Mouse (Mus musculus) heart, embryonic 11.5 days (tissue): Measurements from ENCODE around the gene Prrt1. TPM values are rescaled to one million over a fixed set of nuclear protein-coding genes. Genes with fewer than 3 reads are reported as not detected.

Experiments
- ATAC-seq: fragments of 200-750 bp; cut with Nextera tagmentation; replicated peaks from 2 replicates; pipeline ENCODE4 v1.8.0; 2017; ENCODE audit warnings: moderate library complexity; ENCODE audit not compliant: insufficient number of reproducible peaks, low FRiP score, low TSS enrichment
- H3K27ac ChIP-seq: fragments of 300-500 bp; sonication (generic); 2 replicates; pipeline ENCODE4 v1.5.1; 2014; ENCODE audit warnings: mild to moderate bottlenecking, low read depth, low read length
- H3K27me3 ChIP-seq: fragments of 300-500 bp; sonication (generic); 2 replicates; pipeline ENCODE4 v1.6.1; 2014; ENCODE audit warnings: mild to moderate bottlenecking, low read length, mixed read lengths; ENCODE audit not compliant: control insufficient read depth, insufficient read depth
- H3K36me3 ChIP-seq: fragments of 300-500 bp; sonication (generic); 2 replicates; pipeline ENCODE4 v1.6.1; 2014; ENCODE audit warnings: mild to moderate bottlenecking, low read length, moderate library complexity, mixed read lengths; ENCODE audit not compliant: control insufficient read depth, insufficient read depth
- H3K4me1 ChIP-seq: fragments of 300-500 bp; sonication (generic); 2 replicates; pipeline ENCODE4 v1.6.1; 2014; ENCODE audit warnings: low read length; ENCODE audit not compliant: control insufficient read depth, insufficient read depth
- H3K4me2 ChIP-seq: fragments of 300-500 bp; sonication (generic); 2 replicates; pipeline ENCODE4 v1.6.1; 2014; ENCODE audit warnings: mild to moderate bottlenecking, moderate library complexity
- H3K4me3 ChIP-seq: fragments of 300-500 bp; sonication (generic); 2 replicates; pipeline ENCODE4 v1.5.1; 2014; ENCODE audit warnings: low read depth, low read length
- H3K9ac ChIP-seq: fragments of 300-500 bp; sonication (generic); 2 replicates; pipeline ENCODE4 v1.6.1; 2014; ENCODE audit warnings: mild to moderate bottlenecking, low read depth, low read length, moderate library complexity
- H3K9me3 ChIP-seq: fragments of 300-500 bp; sonication (generic); replicated peaks from 2 replicates; pipeline ENCODE4 v1.6.1; 2016; ENCODE audit warnings: low read length; ENCODE audit not compliant: control insufficient read depth
- WGBS: fragments of 180-500 bp; shearing (Covaris S2); extraction: QIAGEN DNeasy Blood & Tissue Kit; methylation state at CpG from one replicate; pipeline ENCODE4 v1.1.7; 2014; ENCODE audit not compliant: insufficient replicate concordance; 5-methylcytosine and 5-hydroxymethylcytosine counted together
- polyA plus RNA-seq: library from polyadenylated mRNA; unstranded; fragments of >200 nt; fragmentation: Nextera tagmentation; extraction: Ambion mirVana; gene quantifications from 2 replicates; pipeline ENCODE4 v1.2.1, GENCODE M21; 2014

The Prrt1 gene
- polyA plus RNA-seq, 1 experiment from 2014 or later = not detected

GRCm38 (mm10) chr17:34672246-34672792 is 43.0 kb downstream of the Prrt1 start:
- peaks cover 58% of the 10 kb centered on the region for H3K27me3 ChIP-seq
- no peak for ATAC-seq

GRCm38 (mm10) chr17:34673139-34673538 is 43.8 kb downstream of the Prrt1 start:
- Histone ChIP-seq H3K4me2 (no peak overlapping the region), H3K4me3 (no peak overlapping the region), H3K4me1 (peaks cover 20% of the 10 kb centered on the region), H3K9ac (no peak overlapping the region), H3K27me3 (peaks cover 57% of the 10 kb centered on the region), H3K36me3 (no peaks in the 10 kb centered on the region), H3K9me3 (no peaks in the 10 kb centered on the region), H3K27ac (no peak overlapping the region)
- 87% methylated on average over 7 of the region's 7 CpGs for WGBS
- ATAC-seq = no peak

More at GRCm38 (mm10) chr17:34672246-34672792, 43.0 kb downstream of the Prrt1 start:
- Histone ChIP-seq H3K4me1 (peaks cover 20% of the 10 kb centered on the region), H3K4me2 (peak overlapping the region; percentile 74), H3K36me3 (no peaks in the 10 kb centered on the region), H3K4me3 (peak overlapping the region; percentile 41), H3K27ac (no peak overlapping the region), H3K9me3 (no peaks in the 10 kb centered on the region), H3K9ac (0 out of 2 replicates have a peak overlapping the region, but pooled peaks have one; percentile 46)
- 28% methylated on average over 49 of the region's 49 CpGs for WGBS

GRCm38 (mm10) chr17:34674524-34675204 is 45.3 kb downstream of the Prrt1 start:
- WGBS = 47% methylated on average over 11 of the region's 11 CpGs
- Histone ChIP-seq H3K27me3 (peaks cover 60% of the 10 kb centered on the region), H3K9me3 (no peaks in the 10 kb centered on the region), H3K27ac (no peak overlapping the region), H3K9ac (no peak overlapping the region), H3K4me3 (no peak overlapping the region), H3K4me2 (no peak overlapping the region), H3K4me1 (peaks cover 20% of the 10 kb centered on the region), H3K36me3 (no peaks in the 10 kb centered on the region)
- ATAC-seq = no peak

DNA sequence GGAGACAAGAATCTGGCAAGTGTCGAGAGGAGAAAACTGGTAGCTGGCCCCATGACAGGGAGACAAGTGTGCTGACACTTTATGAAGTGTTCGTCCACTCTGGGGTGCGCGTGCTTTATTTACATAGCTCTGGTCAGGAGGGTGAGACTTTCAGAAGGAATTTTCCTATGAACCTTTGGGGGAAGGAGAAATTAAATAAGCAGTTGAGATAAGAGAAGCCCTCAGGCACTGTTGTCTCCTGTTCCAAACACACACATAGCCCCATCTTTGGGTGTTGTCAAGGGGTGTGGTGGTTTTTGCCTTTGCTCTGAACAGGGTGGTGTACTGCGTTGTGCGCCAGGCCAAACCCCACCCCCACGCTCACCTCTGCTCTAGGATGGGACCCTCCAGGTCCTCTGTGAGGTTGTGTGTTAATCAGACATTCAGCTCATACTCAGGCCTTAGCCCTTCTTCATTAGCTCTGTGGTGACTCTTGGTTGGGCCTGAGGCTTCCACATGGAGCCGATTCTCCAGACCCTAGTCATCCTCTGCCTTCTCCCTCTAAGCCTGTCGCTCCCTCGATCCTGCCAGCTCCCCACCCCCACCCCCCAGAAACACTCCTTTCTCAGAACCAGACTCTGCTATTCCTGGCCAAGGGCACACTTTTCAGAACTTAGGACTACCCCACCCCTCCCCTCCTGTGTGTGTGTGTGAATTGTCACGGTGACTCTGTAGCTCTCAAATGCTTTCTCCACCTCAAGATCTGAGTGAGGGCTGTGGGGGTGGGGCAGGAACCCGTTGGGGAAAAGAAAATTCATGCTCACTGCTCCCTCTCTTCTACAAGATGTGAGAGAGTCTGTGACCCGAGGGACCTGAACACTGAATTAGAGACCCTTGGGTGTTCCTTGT is 46.1 kb downstream of the Prrt1 start:
- no peak for ATAC-seq
- Histone ChIP-seq H3K27ac (no peak overlapping the region), H3K4me1 (peaks cover 20% of the 10 kb centered on the region), H3K9ac (no peak overlapping the region), H3K4me3 (no peak overlapping the region), H3K4me2 (no peak overlapping the region), H3K9me3 (no peaks in the 10 kb centered on the region), H3K27me3 (peaks cover 60% of the 10 kb centered on the region), H3K36me3 (no peaks in the 10 kb centered on the region)
- WGBS = 54% methylated on average over 13 of the region's 13 CpGs

GRCm38 (mm10) chr17:34676093-34676460 is 46.7 kb downstream of the Prrt1 start:
- 67% methylated on average over 6 of the region's 6 CpGs for WGBS
- no peak for ATAC-seq
- Histone ChIP-seq H3K27ac (no peak overlapping the region), H3K4me1 (peaks cover 21% of the 10 kb centered on the region), H3K27me3 (peaks cover 54% of the 10 kb centered on the region), H3K4me2 (no peak overlapping the region), H3K4me3 (no peak overlapping the region), H3K36me3 (no peaks in the 10 kb centered on the region), H3K9me3 (no peaks in the 10 kb centered on the region), H3K9ac (no peak overlapping the region)

DNA sequence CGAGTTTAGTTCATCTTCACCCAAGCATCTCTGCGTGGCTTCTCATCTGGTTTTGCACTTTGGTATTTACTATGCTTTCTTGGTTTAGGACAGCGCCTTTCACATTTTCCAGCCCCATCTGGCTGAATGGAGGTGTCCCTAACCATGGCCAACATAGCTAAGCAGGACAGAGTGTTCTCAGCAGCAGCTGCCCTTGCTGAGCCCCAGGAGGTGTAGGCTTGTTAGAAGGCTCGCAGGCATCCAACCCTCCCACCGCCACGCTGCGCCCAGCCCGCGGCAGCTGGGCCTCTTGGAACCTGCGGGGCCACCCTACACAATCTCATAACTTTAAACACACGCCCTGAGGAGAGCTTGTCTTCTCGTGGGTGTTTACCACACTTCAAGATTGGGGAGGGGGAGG is 47.3 kb downstream of the Prrt1 start:
- Histone ChIP-seq H3K4me2 (no peak overlapping the region), H3K27ac (no peak overlapping the region), H3K9me3 (no peaks in the 10 kb centered on the region), H3K4me3 (no peak overlapping the region), H3K36me3 (no peaks in the 10 kb centered on the region), H3K4me1 (peaks cover 23% of the 10 kb centered on the region), H3K9ac (no peak overlapping the region), H3K27me3 (peaks cover 48% of the 10 kb centered on the region)
- WGBS = 74% methylated on average over 12 of the region's 12 CpGs
- ATAC-seq = no peak

GRCm38 (mm10) chr17:34680191-34680590 is 50.9 kb downstream of the Prrt1 start:
- H3K4me1 ChIP-seq = peaks cover 33% of the 10 kb centered on the region
- no peak overlapping the region for H3K4me3 ChIP-seq
- H3K9ac ChIP-seq = no peak overlapping the region
- H3K36me3 ChIP-seq = no peaks in the 10 kb centered on the region
- H3K4me2 ChIP-seq = no peak overlapping the region
- peaks cover 20% of the 10 kb centered on the region for H3K27me3 ChIP-seq
- H3K9me3 ChIP-seq = no peaks in the 10 kb centered on the region
- no peak for ATAC-seq
- H3K27ac ChIP-seq = no peak overlapping the region
- 80% methylated on average over 26 of the region's 26 CpGs for WGBS

DNA sequence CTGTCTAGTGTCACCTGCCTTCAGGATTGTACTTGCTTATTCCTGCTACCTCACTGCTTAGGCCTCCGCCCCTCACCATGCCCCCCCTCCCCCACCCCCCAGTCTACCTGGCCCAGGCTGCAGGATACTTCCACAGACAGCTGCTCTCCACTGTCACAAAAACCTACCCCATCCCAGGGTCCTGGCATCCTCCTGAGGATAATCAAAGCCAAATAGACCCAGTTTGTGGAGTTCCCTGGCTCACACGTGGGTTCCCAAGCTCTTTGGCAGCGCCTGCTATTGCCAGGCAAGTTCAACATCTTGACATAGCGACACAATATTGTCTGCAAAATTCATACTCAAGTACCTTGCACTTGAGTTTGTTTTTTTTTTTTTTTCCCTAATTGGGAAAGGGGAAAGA is 51.3 kb downstream of the Prrt1 start:
- Histone ChIP-seq H3K36me3 (no peaks in the 10 kb centered on the region), H3K9ac (no peak overlapping the region), H3K4me2 (no peak overlapping the region), H3K9me3 (no peaks in the 10 kb centered on the region), H3K27me3 (peaks cover 20% of the 10 kb centered on the region), H3K27ac (no peak overlapping the region), H3K4me1 (peaks cover 29% of the 10 kb centered on the region), H3K4me3 (no peak overlapping the region)
- 75% methylated on average over 4 of the region's 4 CpGs for WGBS
- no peak for ATAC-seq
